Mouse (Mus musculus): ENCODE measurements around the gene Got2. TPM values are rescaled to one million over a fixed set of nuclear protein-coding genes. Genes with fewer than 3 reads are reported as not detected.
A peak's percentile ranks its signal among the peaks of the same experiment; 100 is the strongest.

The Got2 gene
- total RNA-seq (2015; ENCODE audit: low replicate concordance) (26.3 and 40.7 TPM in 2 replicates), total RNA-seq (2017; ENCODE audit: low replicate concordance) (15.7 and 20.7 TPM in 2 replicates)

DNA sequence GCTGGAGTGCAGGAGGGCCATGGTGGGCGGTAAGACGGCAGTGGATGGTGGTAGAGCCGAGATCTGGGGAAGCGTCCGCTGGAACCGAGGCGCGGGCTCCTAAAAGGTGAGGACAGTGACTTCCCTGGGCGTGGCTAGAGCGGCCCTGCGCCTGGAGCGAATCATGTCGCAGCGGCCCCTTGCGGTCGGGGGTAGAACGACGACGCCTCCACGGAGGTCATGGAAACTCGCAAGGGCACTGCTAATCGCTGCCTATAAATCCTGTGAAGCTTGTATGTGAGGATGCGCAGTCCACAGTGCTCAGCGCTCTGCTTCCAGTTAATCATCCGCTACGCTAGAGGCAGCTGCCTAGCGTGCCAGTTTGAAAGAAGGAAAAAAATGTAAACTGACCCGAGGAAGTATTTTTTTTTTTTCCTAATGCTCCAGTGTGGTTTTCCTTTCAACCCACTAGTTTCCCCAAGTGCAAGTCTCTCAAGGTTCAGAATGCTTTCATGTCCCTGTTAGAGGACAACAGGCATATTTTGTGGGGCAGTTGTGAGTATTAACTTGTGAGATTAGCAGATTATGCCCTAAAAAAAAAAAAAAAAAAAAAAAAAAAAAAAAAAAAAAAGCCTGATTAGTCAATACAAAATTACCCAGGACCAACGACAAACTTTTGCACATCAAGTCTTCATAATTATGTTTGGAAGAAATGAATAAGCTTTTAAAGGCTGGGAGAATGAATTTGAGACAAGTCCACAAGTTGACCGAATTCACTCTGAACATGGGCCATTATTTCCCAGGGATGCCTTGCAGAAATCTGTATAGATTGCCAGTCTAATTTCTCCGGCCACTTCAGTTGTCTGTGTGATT, at the start of gene Got2:
Gene Got2 (minus strand): TSS at position 263 of the 852 bp plus-strand sequence.
- peak; percentile 95 for ATAC-seq (replicated peaks; ENCODE audit: low FRiP score, poor library complexity, severe bottlenecking)

- ATAC-seq (replicated peaks; ENCODE audit: low FRiP score, poor library complexity, severe bottlenecking), result no peak
Measured at GRCm38 (mm10) chr8:95932841-95933240, 44.5 kb upstream of the Got2 start.

- no peak for ATAC-seq (replicated peaks; ENCODE audit: low FRiP score, poor library complexity, severe bottlenecking)
Measured at GRCm38 (mm10) chr8:95929821-95930220, 41.5 kb upstream of the Got2 start.

DNA sequence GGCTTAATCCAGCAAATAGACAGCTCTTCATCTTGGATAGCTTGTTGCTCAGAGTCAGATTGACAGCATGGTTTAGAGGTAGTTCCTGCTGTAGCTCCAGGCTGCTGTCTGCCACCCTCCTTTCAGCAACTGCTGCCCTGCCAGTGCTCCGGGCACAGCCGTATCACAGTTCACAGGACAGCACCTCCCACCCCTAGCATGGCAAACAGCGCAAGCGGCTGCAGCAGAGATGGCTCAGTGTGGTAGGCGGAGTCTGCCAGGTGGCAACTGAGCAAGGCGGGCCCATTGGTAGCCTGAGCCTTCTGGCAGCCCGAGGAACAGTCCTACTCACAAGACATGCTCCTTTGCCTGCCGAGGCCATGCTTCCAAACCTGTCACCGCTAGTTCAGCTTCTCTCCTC, 27.8 kb upstream of the Got2 start:
- ATAC-seq (replicated peaks; ENCODE audit: low FRiP score, poor library complexity, severe bottlenecking), result 0 out of 2 replicates have a peak, but pooled peaks have one; percentile 39

DNA sequence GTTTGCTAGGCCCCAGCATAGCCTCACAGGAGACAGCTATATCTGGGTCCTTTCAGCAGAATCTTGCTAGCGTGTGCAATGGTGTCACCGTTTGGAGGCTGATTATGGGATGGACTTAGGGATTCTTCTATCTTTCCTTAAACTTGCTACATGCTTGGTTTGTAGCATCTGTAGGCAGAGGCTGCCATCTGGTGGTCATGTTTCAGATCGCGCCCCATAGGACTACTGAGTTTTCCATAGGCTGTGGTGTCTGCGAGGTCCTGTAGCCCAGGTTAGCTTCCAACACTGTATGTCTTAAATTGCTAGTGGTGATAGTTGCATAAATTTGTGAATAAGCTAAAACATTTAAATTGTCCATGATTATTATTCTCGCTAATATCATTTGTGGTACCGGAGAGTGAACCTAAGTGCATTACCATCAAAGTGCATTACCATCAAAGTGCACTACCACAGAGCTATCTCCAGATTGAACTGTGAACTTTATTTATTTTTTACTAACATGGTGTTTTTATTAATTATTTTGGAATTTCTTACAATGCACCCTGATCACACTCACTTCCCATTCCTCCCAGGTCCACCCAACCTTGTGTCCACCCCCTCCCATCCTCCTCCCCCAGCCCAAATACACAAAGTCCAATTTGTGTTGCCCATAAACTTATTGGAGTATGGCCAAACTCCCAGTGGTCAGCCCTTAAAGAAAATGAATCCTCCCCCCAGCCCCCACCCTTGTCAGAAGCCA, 26.7 kb upstream of the Got2 start:
- 0 out of 2 replicates have a peak, but pooled peaks have one; percentile 49 for ATAC-seq (replicated peaks; ENCODE audit: low FRiP score, poor library complexity, severe bottlenecking)

- ATAC-seq (replicated peaks; ENCODE audit: low FRiP score, poor library complexity, severe bottlenecking), result no peak
Measured at GRCm38 (mm10) chr8:95911240-95911639, 22.9 kb upstream of the Got2 start.

DNA sequence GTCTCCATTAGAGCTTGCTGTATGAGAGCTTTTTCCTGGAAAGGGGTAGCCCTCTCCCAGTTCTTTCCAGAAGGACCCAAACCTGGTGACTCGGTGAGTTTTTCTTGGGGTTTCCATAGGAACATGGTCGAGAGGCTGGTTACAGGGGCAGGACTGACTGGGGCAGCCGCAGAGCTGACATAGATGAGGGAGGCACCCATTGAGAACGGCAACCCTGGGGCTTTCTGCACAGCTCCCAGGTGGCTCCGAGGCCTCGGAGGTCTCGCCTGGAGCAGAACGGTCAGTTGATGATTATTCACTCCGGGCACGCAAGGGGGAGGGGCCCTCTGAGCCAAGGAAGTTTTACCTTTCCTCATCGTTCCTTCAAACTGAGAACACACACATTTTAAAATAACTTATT, 19.5 kb upstream of the Got2 start:
- ATAC-seq (replicated peaks; ENCODE audit: low FRiP score, poor library complexity, severe bottlenecking), result no peak

- ATAC-seq (replicated peaks; ENCODE audit: low FRiP score, poor library complexity, severe bottlenecking), result no peak
Measured at GRCm38 (mm10) chr8:95906738-95907137, 18.4 kb upstream of the Got2 start.

DNA sequence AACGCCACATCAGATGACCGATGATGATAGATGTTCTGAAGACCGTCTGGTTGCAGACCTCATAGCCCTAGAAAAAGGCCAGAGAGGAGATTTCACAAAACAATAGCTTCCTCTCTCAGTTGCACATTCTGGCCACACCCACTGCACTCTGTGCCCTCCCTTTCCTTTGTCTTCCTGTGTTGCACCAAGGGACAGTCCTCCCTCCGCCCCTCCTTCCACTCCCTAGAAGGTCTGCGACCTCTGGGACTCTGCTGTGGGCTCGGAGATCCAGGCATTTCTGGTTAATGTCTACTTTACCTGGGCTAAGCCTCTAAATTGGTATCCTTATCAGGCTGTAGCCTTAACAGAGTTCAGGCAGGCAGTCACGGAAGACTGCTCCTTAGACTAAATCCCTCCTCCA, 13.5 kb upstream of the Got2 start:
- no peak for ATAC-seq (replicated peaks; ENCODE audit: low FRiP score, poor library complexity, severe bottlenecking)

GRCm38 (mm10) chr8:95893701-95894100, 5.4 kb upstream of the Got2 start:
- no peak for ATAC-seq (replicated peaks; ENCODE audit: low FRiP score, poor library complexity, severe bottlenecking)

DNA sequence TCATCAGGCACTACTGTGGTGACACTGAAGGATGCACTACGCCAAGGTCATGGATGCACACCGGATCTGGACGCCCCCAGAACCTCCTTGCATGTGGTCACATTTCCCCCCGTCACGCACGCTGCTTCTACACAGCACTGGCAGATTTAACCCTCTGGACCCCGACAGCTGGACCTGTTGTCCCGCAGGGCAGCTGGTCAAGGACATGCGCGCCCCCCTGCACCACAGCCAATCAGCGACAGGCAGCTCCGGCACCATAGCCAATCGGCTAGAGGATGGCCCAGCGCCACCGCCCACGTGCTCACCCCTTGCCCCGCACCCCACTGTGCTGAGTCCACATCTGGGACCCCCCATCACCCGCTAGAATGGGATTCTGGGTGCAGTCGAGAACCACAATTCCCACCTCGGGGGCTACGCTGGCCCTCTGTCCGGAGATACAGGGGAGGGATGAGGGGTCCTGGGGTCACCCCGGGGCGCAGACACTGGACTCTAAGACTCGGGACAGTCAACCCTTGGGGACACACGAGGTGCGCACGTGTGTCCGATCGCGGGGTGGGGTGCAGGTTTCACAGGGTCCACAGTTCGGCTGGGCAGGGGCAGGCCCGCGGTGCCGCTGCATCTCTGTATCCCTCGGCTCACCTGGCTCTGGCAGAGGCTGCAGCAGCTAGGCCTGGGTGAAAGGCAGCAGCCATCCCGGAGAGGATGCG, 616 bp downstream of the Got2 start:
- ATAC-seq (replicated peaks; ENCODE audit: low FRiP score, poor library complexity, severe bottlenecking), result peak; percentile 90

DNA sequence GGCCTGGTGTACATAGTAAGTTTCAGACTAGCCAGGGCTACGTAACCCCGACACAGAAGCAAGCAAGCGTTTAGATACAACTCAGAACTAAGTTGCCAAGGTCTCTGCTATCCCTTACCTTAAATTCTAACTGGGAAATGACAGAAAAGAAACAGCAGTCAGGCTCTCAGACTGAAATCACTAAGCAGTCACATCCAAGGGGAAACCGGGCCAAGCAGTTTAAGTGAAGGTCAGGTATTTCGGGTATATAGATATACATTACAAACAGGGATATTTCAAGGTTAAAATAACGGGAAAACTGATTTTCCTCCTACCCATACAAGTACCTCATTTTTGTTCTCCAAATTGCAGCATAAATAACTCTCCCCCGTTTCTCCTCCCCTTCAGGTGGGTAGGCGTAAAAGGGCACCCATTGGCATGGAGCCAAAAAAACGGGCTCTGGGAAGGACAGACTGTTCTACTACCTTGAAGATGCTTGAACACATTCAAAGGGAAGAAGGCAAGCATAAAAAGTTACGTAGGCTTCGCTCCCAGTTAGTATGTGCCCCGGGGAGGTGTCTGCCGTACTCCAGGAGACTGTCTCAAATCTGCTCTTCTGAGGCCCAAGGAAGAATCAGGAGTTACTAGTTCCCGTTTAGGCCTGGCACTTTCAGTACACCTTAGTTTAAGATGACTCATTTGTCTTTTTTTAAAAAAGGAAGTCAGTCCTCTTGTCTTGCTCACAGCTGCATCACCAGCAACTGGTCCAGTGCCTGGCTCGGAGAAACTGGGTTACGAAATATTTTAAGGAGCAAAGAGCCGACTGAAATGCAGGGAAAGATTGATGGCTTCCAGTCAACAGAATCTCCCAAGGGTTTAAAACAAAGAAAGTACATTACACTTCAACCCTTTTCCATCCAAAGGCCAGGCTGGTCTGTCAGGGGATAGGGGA, 1.4 kb downstream of the Got2 start:
- ATAC-seq (replicated peaks; ENCODE audit: low FRiP score, poor library complexity, severe bottlenecking), result no peak

GRCm38 (mm10) chr8:95885966-95886365, 2.4 kb downstream of the Got2 start:
- ATAC-seq (replicated peaks; ENCODE audit: low FRiP score, poor library complexity, severe bottlenecking), result no peak

DNA sequence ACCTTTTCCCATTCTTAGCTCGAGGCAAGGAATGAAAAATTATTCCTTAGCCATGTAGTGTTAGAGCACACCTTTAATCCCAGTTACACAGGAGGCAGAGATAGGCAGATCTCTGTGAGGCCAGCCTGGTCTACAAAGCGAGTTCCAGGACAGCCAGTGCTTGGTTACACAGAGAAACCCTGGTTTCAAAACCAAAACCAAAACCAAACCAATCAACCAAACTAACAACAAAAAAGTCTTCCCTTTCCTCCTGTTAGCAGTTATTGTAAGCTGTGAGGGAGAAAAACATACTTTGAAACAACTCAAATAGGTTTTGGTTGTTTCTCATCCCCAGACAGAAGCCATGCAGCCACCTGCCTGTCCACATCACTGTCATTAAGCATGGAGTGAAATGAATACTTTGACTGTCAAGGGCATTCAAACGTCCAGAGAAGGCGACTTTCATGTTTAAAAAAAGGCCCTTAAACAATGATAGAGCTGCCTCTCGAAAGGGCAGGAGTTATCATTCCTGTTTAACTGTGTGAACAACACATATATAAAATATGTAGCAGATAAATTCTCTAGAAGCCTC, 3.0 kb downstream of the Got2 start:
- ATAC-seq (replicated peaks; ENCODE audit: low FRiP score, poor library complexity, severe bottlenecking), result no peak

GRCm38 (mm10) chr8:95884491-95884890, 3.9 kb downstream of the Got2 start:
- ATAC-seq (replicated peaks; ENCODE audit: low FRiP score, poor library complexity, severe bottlenecking), result no peak

DNA sequence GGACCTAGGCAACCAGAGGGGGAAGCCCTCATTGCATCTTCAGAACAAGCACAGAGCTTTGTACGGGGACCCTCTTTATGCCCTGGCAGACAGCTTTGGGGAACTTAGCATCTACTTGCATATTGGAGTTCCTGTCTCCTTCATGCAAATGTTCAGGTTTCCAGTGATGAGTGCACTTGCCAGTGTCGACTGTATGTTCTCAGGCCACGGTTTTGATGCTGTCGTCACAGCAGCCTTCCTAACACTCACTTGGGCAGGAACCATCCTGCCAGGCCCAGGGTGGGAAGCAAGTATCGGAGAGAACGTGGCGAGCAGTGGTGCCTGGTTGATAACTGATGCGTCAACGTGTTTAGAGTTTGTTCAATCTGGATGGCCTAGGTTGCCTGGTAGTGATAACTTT, 6.2 kb downstream of the Got2 start:
- ATAC-seq (replicated peaks; ENCODE audit: low FRiP score, poor library complexity, severe bottlenecking), result no peak

- no peak for ATAC-seq (replicated peaks; ENCODE audit: low FRiP score, poor library complexity, severe bottlenecking)
Measured at GRCm38 (mm10) chr8:95881576-95881975, 6.8 kb downstream of the Got2 start.

GRCm38 (mm10) chr8:95879823-95880222, 8.5 kb downstream of the Got2 start:
- no peak for ATAC-seq (replicated peaks; ENCODE audit: low FRiP score, poor library complexity, severe bottlenecking)

Data from erythroid progenitor cell, adult 5-6 weeks (primary cell).